Mouse (Mus musculus) stomach, embryonic 14.5 days (tissue): ENCODE measurements around the gene Trappc12. TPM values are rescaled to one million over a fixed set of nuclear protein-coding genes. Genes with fewer than 3 reads are reported as not detected.

Source experiments
- ATAC-seq: fragments of 200-750 bp; cut with Nextera tagmentation; 2 replicates; pipeline ENCODE4 v1.8.0; 2017; ENCODE audit warnings: low read depth, moderate TSS enrichment; ENCODE audit not compliant: insufficient number of reproducible peaks, insufficient read depth, low FRiP score
- H3K27ac ChIP-seq: fragments of 300-500 bp; sonication (generic); 2 replicates; pipeline ENCODE4 v1.5.1; 2014; ENCODE audit warnings: mild to moderate bottlenecking, low read length, moderate library complexity, mixed read lengths
- H3K27me3 ChIP-seq: fragments of 300-500 bp; sonication (generic); 2 replicates; pipeline ENCODE4 v1.6.1; 2014; ENCODE audit warnings: low read length, control low read depth, mixed read lengths; ENCODE audit not compliant: control insufficient read depth, insufficient read depth
- H3K36me3 ChIP-seq: fragments of 300-500 bp; sonication (generic); 2 replicates; pipeline ENCODE4 v1.6.1; 2014; ENCODE audit warnings: mild to moderate bottlenecking, control low read depth, low read length, moderate library complexity, mixed read lengths; ENCODE audit not compliant: control insufficient read depth, insufficient read depth
- H3K4me1 ChIP-seq: fragments of 300-500 bp; sonication (generic); 2 replicates; pipeline ENCODE4 v1.6.1; 2014; ENCODE audit warnings: low read length, control low read depth, mixed read lengths; ENCODE audit not compliant: control insufficient read depth, insufficient read depth
- H3K4me2 ChIP-seq: fragments of 300-500 bp; sonication (generic); replicated peaks from 2 replicates; pipeline ENCODE4 v1.6.1; 2014; ENCODE audit warnings: low read depth, low read length, control low read depth
- H3K4me3 ChIP-seq: fragments of 300-500 bp; sonication (generic); 2 replicates; pipeline ENCODE4 v1.5.1; 2014; ENCODE audit warnings: low read depth, low read length, control low read depth
- H3K9ac ChIP-seq: fragments of 300-500 bp; sonication (generic); replicated peaks from 2 replicates; pipeline ENCODE4 v1.6.1; 2014; ENCODE audit warnings: low read depth, mild to moderate bottlenecking, control low read depth, low read length, moderate library complexity, mixed read lengths
- H3K9me3 ChIP-seq: fragments of 300-500 bp; sonication (generic); 2 replicates; pipeline ENCODE4 v1.6.1; 2016; ENCODE audit warnings: low read depth, low read length, control low read depth; ENCODE audit not compliant: control insufficient read depth
- WGBS: fragments of 180-500 bp; shearing (Covaris S2); extraction: QIAGEN DNeasy Blood & Tissue Kit; methylation state at CpG from one replicate; pipeline ENCODE4 v1.1.7; 2014; 5-methylcytosine and 5-hydroxymethylcytosine counted together
- polyA plus RNA-seq: library from polyadenylated mRNA; unstranded; fragments of >200 nt; fragmentation: Nextera tagmentation; extraction: Ambion mirVana; gene quantifications from 2 replicates; pipeline ENCODE4 v1.2.1, GENCODE M21; 2014

Gene Trappc12
- polyA plus RNA-seq = 39.1 and 40.7 TPM in 2 replicates

DNA sequence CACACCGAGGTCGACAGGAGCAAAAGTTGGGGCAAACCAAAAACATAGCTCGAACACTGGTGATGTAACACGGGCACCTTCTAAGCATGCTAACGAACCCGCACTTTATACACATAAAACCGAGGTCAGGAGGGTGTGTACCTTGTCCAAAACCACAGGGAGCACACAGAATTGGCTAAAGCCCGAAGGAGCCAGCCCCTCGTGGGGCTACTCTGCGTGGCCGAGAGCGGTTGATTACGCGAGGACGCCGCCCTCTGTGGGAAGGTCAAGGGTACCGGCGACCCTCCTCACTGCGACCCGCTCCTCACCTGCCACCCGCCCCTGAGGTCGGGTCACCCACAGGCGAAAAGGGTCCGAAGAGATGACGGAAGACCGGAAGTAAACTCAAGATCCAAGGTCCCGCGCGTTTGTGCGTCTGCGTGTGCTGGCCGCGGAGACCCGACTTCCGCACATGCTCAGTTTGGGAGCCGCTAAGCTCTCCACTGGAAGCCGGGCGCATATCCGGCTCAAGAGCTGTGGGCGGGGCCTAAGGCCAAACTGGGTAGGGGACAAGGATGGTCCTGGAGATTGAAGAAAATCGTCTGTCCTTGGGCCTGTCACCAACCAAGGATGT, at the start of gene Trappc12:
Gene Trappc12 (minus strand): TSS at position 452 of the 613 bp plus-strand sequence.
- ATAC-seq = peak; percentile 87
- no peaks in the 10 kb centered on the region for H3K27me3 ChIP-seq
- peak within 1 kb of the TSS; percentile 76 for H3K9ac ChIP-seq
- H3K4me2 ChIP-seq = peak within 1 kb of the TSS; percentile 94
- H3K9me3 ChIP-seq = no peaks in the 10 kb centered on the region
- H3K36me3 ChIP-seq = peaks cover 8% of the 10 kb centered on the region; the same call in 1 of the 2 replicates
- WGBS = under 1% methylated on average over 41 of the region's 41 CpGs
- peak within 1 kb of the TSS; percentile 84 for H3K4me3 ChIP-seq
- peaks cover 11% of the 10 kb centered on the region; the same call in 1 of the 2 replicates for H3K4me1 ChIP-seq
- H3K27ac ChIP-seq = peak within 1 kb of the TSS; percentile 15; the same call in 1 of the 2 replicates

DNA sequence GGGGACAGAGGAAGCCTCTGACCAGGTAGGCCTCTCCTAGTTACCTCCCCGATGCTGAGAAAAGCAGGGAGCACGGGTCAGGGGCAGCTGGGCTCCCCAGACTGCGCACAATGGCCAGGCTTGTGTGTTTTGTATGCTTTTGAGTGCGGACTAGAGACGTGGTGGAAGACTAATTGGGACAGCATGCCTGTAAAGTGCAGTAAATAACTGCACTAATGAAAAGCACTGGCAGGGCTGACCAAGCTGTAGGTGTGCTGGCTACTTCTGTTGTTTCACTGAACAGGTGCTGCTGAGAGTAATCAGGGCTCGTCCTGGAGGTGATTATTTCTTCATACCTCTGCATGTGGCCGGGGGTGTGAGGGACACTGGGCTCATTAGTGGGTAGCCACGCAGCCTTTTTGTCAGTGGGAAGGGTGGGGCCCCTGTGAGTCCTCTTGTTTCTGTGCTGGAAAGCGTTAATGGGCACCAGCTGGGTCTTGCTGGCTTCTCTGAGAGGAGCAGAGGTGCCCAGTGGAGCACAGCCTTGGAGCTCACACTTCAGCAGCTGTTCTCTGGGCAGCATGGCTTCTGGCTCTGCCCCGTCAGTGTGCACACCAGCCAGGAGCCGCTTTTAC, 49.6 kb upstream of the Trappc12 start:
- no peak for ATAC-seq
- Histone ChIP-seq H3K4me3 (no peak overlapping the region), H3K9me3 (no peaks in the 10 kb centered on the region; the same call in 1 of the 2 replicates), H3K36me3 (no peaks in the 10 kb centered on the region), H3K27me3 (no peaks in the 10 kb centered on the region), H3K4me2 (no peak overlapping the region), H3K9ac (no peak overlapping the region), H3K4me1 (no peaks in the 10 kb centered on the region), H3K27ac (no peak overlapping the region)
- WGBS = 68% methylated on average over 11 of the region's 11 CpGs

DNA sequence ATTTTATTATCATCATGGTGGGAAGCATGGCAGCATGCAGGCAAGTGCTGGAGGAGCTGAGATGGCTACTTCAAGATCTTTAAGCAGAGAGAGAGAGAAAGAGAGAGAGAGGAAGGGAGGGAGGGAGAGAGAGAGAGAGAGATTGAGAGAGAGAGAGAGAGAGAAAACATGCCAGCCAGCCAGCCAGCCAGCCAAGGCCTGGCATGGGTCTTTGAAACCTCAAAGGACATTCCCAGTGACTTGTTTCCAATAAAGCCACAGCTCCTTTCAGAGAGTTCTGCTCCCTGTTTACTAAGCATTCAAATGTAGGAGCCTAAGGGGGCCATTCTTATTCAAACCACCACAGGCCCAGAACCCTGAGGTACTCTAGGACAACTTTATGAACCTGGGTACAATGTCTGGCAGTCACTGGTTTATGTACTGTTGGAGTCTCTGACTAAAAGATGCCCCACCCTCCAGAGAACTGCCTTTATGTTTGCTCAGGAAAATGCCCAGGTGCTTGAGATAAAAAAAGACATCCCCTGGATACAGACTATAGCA, 46.7 kb upstream of the Trappc12 start:
- Histone ChIP-seq H3K4me2 (no peak overlapping the region), H3K27me3 (no peaks in the 10 kb centered on the region), H3K4me3 (no peak overlapping the region), H3K9ac (no peak overlapping the region), H3K9me3 (no peaks in the 10 kb centered on the region; the same call in 1 of the 2 replicates), H3K36me3 (no peaks in the 10 kb centered on the region), H3K4me1 (no peaks in the 10 kb centered on the region), H3K27ac (no peak overlapping the region)
- no peak for ATAC-seq

DNA sequence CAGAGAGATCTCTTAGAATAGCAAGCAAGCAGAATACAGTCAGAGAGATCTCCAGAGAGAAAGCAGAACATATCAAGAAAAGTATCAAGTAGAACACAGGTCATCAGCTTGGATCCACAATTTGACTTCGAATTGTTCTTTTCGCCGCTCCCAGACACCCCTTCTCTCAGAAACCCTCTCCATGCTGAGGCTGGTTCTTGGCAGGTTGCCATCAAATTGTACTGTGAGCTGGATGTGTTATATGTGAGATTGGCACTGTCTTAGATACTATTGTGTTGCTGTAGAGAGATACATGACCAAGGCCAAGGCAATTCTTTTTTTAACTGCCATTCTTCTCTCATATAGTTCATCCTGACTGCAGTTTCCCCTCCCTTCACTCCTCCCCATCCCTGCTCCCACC, 44.8 kb upstream of the Trappc12 start:
- no peak for ATAC-seq

DNA sequence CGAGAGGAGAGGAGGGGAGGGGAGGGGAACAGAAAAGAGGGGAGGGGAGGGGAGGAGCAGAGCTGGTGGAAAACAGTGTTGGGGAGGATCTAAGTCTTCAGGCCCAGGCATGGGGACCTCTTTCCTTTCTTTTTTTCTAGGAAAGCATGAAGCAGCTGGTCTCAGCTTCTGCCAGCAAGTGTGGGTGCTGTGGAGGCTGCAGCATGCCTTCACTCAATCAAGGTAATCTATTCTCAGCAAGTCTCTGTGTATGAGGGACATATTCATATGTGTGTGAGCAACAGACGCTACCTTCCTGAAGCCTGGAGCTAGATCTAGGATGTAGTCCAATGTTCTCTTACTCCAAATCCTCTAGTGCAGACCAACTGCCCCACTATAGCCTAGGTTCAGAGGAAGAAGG, 43.4 kb upstream of the Trappc12 start:
- no peak overlapping the region for H3K27ac ChIP-seq
- H3K4me1 ChIP-seq = no peaks in the 10 kb centered on the region
- H3K4me3 ChIP-seq = no peak overlapping the region
- no peak overlapping the region for H3K4me2 ChIP-seq
- no peaks in the 10 kb centered on the region for H3K36me3 ChIP-seq
- no peaks in the 10 kb centered on the region; the same call in 1 of the 2 replicates for H3K9me3 ChIP-seq
- 65% methylated on average over 2 of the region's 2 CpGs for WGBS
- no peaks in the 10 kb centered on the region for H3K27me3 ChIP-seq
- no peak overlapping the region for H3K9ac ChIP-seq
- no peak for ATAC-seq

More for the DNA sequence above, 44.8 kb upstream of the Trappc12 start:
- Histone ChIP-seq H3K4me1 (no peaks in the 10 kb centered on the region), H3K4me2 (no peak overlapping the region), H3K9me3 (no peaks in the 10 kb centered on the region; the same call in 1 of the 2 replicates), H3K27ac (no peak overlapping the region), H3K9ac (no peak overlapping the region), H3K36me3 (no peaks in the 10 kb centered on the region), H3K27me3 (no peaks in the 10 kb centered on the region), H3K4me3 (no peak overlapping the region)
- 94% methylated on average over 3 of the region's 3 CpGs for WGBS

DNA sequence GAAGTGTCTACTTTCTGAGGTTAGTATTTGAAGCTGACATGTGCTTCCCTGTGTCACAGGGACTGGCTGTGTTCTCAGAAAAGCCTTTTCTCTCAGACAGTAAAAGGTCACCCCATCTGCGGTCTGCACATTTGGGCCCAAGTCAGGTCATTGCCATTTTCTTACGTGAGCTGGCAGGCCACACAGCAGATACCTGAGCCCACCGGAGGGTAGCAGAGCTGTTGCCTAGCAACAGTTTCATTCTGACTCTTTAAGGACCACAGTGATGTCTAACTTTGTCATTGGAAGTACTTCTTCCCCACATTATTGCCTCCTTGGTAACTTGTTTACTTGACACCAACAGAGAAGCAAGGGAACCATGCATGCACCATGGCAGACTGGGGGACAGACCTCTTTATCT, 42.3 kb upstream of the Trappc12 start:
- H3K4me2 ChIP-seq = no peak overlapping the region
- no peak overlapping the region for H3K4me3 ChIP-seq
- no peak for ATAC-seq
- no peaks in the 10 kb centered on the region for H3K36me3 ChIP-seq
- no peaks in the 10 kb centered on the region for H3K4me1 ChIP-seq
- no peaks in the 10 kb centered on the region for H3K27me3 ChIP-seq
- no peak overlapping the region for H3K9ac ChIP-seq
- WGBS = 72% methylated on average over 3 of the region's 3 CpGs
- no peak overlapping the region for H3K27ac ChIP-seq
- H3K9me3 ChIP-seq = no peaks in the 10 kb centered on the region

DNA sequence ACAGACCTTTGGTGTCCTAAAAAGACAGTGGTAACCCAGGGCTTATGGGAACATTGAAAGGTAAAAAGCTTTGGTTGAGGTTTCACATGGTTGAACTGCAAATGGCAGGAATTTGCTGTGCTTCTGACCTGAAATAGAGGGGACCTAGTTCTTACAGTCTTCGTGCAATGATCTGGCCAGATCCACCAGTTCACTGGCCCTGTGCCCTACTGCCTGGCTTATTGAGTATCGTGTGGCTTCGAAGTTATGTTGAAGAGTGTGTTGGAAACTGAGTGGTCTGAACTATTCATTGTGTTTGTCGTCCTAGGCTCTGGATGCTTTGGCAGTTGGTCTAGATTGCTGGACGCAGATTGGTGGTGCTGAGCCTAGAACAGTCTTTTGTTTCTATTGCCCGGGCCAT, 36.0 kb upstream of the Trappc12 start:
- Histone ChIP-seq H3K27ac (no peak overlapping the region), H3K4me1 (no peaks in the 10 kb centered on the region)
- WGBS = 90% methylated on average over 6 of the region's 6 CpGs

DNA sequence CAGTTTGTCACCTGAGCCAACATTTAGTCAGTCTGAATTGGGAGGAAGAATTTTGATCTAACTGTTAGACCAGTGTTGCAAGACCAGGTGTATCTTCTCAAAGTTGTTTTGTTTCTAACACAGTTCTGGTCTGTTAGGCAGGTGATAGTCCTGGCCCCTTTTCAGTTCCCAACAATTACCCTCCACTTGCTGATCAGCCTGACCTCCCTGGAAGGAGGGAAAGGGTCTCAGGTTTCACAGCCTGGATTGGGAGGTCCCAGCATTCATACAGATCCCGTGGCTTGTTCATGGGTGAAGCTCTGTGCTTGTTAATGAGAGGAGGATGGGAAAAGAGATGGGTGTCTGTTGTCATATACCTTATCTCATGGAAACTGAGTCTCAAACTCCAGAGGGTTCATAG, 35.0 kb upstream of the Trappc12 start:
- Histone ChIP-seq H3K36me3 (no peaks in the 10 kb centered on the region), H3K27me3 (no peaks in the 10 kb centered on the region), H3K27ac (no peak overlapping the region; the same call in 1 of the 2 replicates), H3K4me2 (no peak overlapping the region), H3K4me3 (no peak overlapping the region), H3K9ac (no peak overlapping the region), H3K9me3 (no peaks in the 10 kb centered on the region), H3K4me1 (no peaks in the 10 kb centered on the region)
- ATAC-seq = no peak
- 8% methylated on average over 1 of the region's 1 CpGs for WGBS

More for the DNA sequence above, 36.0 kb upstream of the Trappc12 start:
- Histone ChIP-seq H3K9me3 (no peaks in the 10 kb centered on the region), H3K4me3 (no peak overlapping the region), H3K4me2 (no peak overlapping the region), H3K36me3 (no peaks in the 10 kb centered on the region), H3K27me3 (no peaks in the 10 kb centered on the region), H3K9ac (no peak overlapping the region)
- no peak for ATAC-seq
